In genomic region chr7:143461294-143461870, GRCm38 (mm10) we compare ENCODE assay signal across 8 mouse cellular contexts. TPM values are rescaled to one million over a fixed set of nuclear protein-coding genes. Genes with fewer than 3 reads are reported as not detected.
DNase-seq lines count a peak whose midpoint lies in the region; ATAC-seq and TF ChIP-seq lines count a peak whose summit lies in the region.
"Had no signal": no experiment of that assay in that cellular context is flagged by ENCODE, and none has a peak within 500 bp of the region (broad histone marks: within the 10 kb centered on the region; RNA-seq: fewer than 3 reads in every experiment).

No protein-coding gene starts in this region.

- no peak overlapping the region for H3K27ac ChIP-seq in testis, adult 2 months (ENCODE audit: control insufficient read depth, insufficient read depth, low read depth, low read length)
- no peak overlapping the region for H3K27ac ChIP-seq in forebrain, postnatal 0 days (ENCODE audit: low read depth, low read length)
- H3K27ac ChIP-seq in liver, embryonic 12.5 days = no peak overlapping the region

- H3K27me3 ChIP-seq in testis, adult 2 months (ENCODE audit: control insufficient read depth, insufficient read depth, low read length) = peaks cover 4% of the 10 kb centered on the region; the same call in 1 of the 2 replicates
- H3K27me3 ChIP-seq in forebrain, postnatal 0 days (ENCODE audit: insufficient read depth, low read length) = peaks cover 12% of the 10 kb centered on the region
- H3K27me3 ChIP-seq in liver, embryonic 12.5 days (replicated peaks) = peaks cover 100% of the 10 kb centered on the region

- peak overlapping the region; percentile 47 for H3K4me2 ChIP-seq in forebrain, postnatal 0 days (ENCODE audit: low read depth)
- H3K4me2 ChIP-seq in liver, embryonic 12.5 days = peak overlapping the region; percentile 68

- peak overlapping the region; percentile 39; the same call in 1 of the 2 replicates for H3K9ac ChIP-seq in forebrain, postnatal 0 days
- H3K9ac ChIP-seq in liver, embryonic 12.5 days = peak overlapping the region; percentile 3; the same call in 1 of the 2 replicates

- no peak for TF ChIP-seq CTCF in testis, adult 2 months (IDR thresholded peaks at IDR 0.05; ENCODE audit: control insufficient read depth, insufficient read depth, insufficient replicate concordance, low read depth, low read length)
- TF ChIP-seq CTCF in forebrain, postnatal 0 days (IDR thresholded peaks at IDR 0.05; ENCODE audit: low read depth) = no peak

- H3K4me3 ChIP-seq in testis, adult 2 months (ENCODE audit: control insufficient read depth, low read depth, low read length) = peak overlapping the region; percentile 66
- peak overlapping the region; percentile 36 for H3K4me3 ChIP-seq in forebrain, postnatal 0 days (ENCODE audit: low read depth, low read length)
- peak overlapping the region; percentile 51 for H3K4me3 ChIP-seq in liver, embryonic 12.5 days

- peak; percentile 40 for ATAC-seq in forebrain, postnatal 0 days
- ATAC-seq in liver, embryonic 12.5 days = peak; percentile 35
- no peak for ATAC-seq in cerebellum, adult (ENCODE audit: insufficient number of reproducible peaks, low FRiP score, low TSS enrichment)

- peaks cover 44% of the 10 kb centered on the region for H3K4me1 ChIP-seq in testis, adult 2 months (ENCODE audit: control insufficient read depth, insufficient read depth, low read length)
- 0 out of 2 replicates have a peak, but pooled peaks cover 3% of the 10 kb centered on the region for H3K4me1 ChIP-seq in forebrain, postnatal 0 days (ENCODE audit: insufficient read depth)
- H3K4me1 ChIP-seq in liver, embryonic 12.5 days = peaks cover 24% of the 10 kb centered on the region

- no peak for DNase-seq in testis, postnatal 10 days (ENCODE audit: low spot score)
- no peak for DNase-seq in forebrain, postnatal 0 days
- peak; percentile 65 for DNase-seq in yolk sac, embryonic 10.5 days (ENCODE audit: low spot score)
- DNase-seq in gastrocnemius, postnatal 36 days = no peak

- TF ChIP-seq POLR2A in testis, adult 2 months (IDR thresholded peaks at IDR 0.05; ENCODE audit: control insufficient read depth, low read depth, low read length) = no peak

- H3K36me3 ChIP-seq in testis, adult 2 months (ENCODE audit: control insufficient read depth, insufficient read depth, low read length) = no peaks in the 10 kb centered on the region
- no peaks in the 10 kb centered on the region for H3K36me3 ChIP-seq in forebrain, postnatal 0 days (ENCODE audit: insufficient read depth)
- peaks cover 6% of the 10 kb centered on the region; the same call in 1 of the 2 replicates for H3K36me3 ChIP-seq in liver, embryonic 12.5 days

- intact Hi-C loops in gastrocnemius, postnatal 36 days (cut with DNase I) = loop anchor here (5.0 to 10.0 kb wide), 3 partner anchors 99 to 457 kb away; partner anchors contain the start of gene Tspan32

- WGBS in forebrain, postnatal 0 days = 51% methylated on average over 24 of the region's 32 CpGs
- WGBS in liver, embryonic 12.5 days (ENCODE audit: insufficient replicate concordance) = 26% methylated on average over 19 of the region's 32 CpGs

- H3K9me3 ChIP-seq in forebrain, postnatal 0 days (ENCODE audit: low read length) = no peaks in the 10 kb centered on the region
- peaks cover 34% of the 10 kb centered on the region for H3K9me3 ChIP-seq in liver, embryonic 12.5 days (replicated peaks)

RNA-seq across cellular contexts. Expression of gene Cdkn1c, which starts 0.5 kb away (rescaled TPM):
- 41.7 and 45.9 TPM in 2 replicates for polyA plus RNA-seq in testis, adult 2 months (2012; rRNA removed)
- 99.0 and 123 TPM in 2 replicates for total RNA-seq in forebrain, postnatal 0 days (2014; rRNA removed)
- 119 and 124 TPM in 2 replicates for polyA plus RNA-seq in forebrain, postnatal 0 days (2015; fragmentation: Nextera tagmentation; extraction: Ambion mirVana)
- polyA plus RNA-seq in liver, embryonic 12.5 days (2016; fragmentation: Nextera tagmentation; extraction: Ambion mirVana) = 434 and 450 TPM in 2 replicates
- 10 to 100 TPM; 43.2 to 98.2 TPM for total RNA-seq in gastrocnemius, postnatal 36 days (2021)

RNA-seq across cellular contexts. Expression of gene Slc22a18, which starts 12.2 kb away (rescaled TPM):
- 38.0 and 41.9 TPM in 2 replicates for polyA plus RNA-seq in testis, adult 2 months (2012; rRNA removed)
- 0.92 and 1.7 TPM in 2 replicates for total RNA-seq in forebrain, postnatal 0 days (2014; rRNA removed)
- polyA plus RNA-seq in forebrain, postnatal 0 days (2015; fragmentation: Nextera tagmentation; extraction: Ambion mirVana) = 0.71 and 1.0 TPM in 2 replicates
- 4.5 and 5.1 TPM in 2 replicates for polyA plus RNA-seq in liver, embryonic 12.5 days (2016; fragmentation: Nextera tagmentation; extraction: Ambion mirVana)
- under 1 TPM in 1 of 2 experiments, not detected in 1; 0.25 TPM for total RNA-seq in gastrocnemius, postnatal 36 days (2021)

RNA-seq across cellular contexts. Expression of gene Phlda2, which starts 41.6 kb away (rescaled TPM):
- 0.35 and 0.40 TPM in 2 replicates for polyA plus RNA-seq in testis, adult 2 months (2012; rRNA removed)
- total RNA-seq in forebrain, postnatal 0 days (2014; rRNA removed) = 0.46 TPM in 1 of 2 replicates, not detected in the other
- 0.60 TPM in 1 of 2 replicates, not detected in the other for polyA plus RNA-seq in forebrain, postnatal 0 days (2015; fragmentation: Nextera tagmentation; extraction: Ambion mirVana)
- 18.1 and 18.5 TPM in 2 replicates for polyA plus RNA-seq in liver, embryonic 12.5 days (2016; fragmentation: Nextera tagmentation; extraction: Ambion mirVana)
- total RNA-seq in gastrocnemius, postnatal 36 days (2021) = not detected
- total RNA-seq: heart, adult 18-20 months had no signal

Comparison
In these comparisons a context has a peak if more than half of its experiments do, and no peak if none do; other contexts are left out.
1. RNA of gene Phlda2, which starts 41.6 kb away (polyA plus RNA-seq): 18.1 to 18.5 TPM in liver, embryonic 12.5 days; 0.35 to 0.40 TPM in testis, adult 2 months and 0.60 TPM in forebrain, postnatal 0 days; every median in the first group is over 10 times any median in the second.
2. Peak in every context shown above with its lines, with median percentiles within 50 percentile points of each other: H3K4me3 ChIP-seq.